9 mouse cellular contexts compared by ENCODE assay signal in genomic region chr5:27790910-27791288, GRCm38 (mm10). TPM values are rescaled to one million over a fixed set of nuclear protein-coding genes. Genes with fewer than 3 reads are reported as not detected.
DNase-seq lines count a peak whose midpoint lies in the region; ATAC-seq and TF ChIP-seq lines count a peak whose summit lies in the region.
"Had no signal": no experiment of that assay in that cellular context is flagged by ENCODE, and none has a peak within 500 bp of the region (broad histone marks: within the 10 kb centered on the region; RNA-seq: fewer than 3 reads in every experiment).

No protein-coding gene starts in this region.

- H3K79me2 ChIP-seq in MEL (ENCODE audit: control insufficient read depth, insufficient read depth, low read length, poor library complexity) = peaks cover 34% of the 10 kb centered on the region

- peaks cover 2 to 21% of the 10 kb centered on the region in 2 experiments; a peak in 2 of 4 replicates for H3K4me1 ChIP-seq in MEL (ENCODE audit: control insufficient read depth in 1 of 2, insufficient read depth in 2 of 2, low read length in 2 of 2)
- no peaks in the 10 kb centered on the region; the same call in 1 of the 2 replicates for H3K4me1 ChIP-seq in bone marrow, adult 2 months (ENCODE audit: control insufficient read depth, insufficient read depth, low read length)
- H3K4me1 ChIP-seq in forebrain, postnatal 0 days (ENCODE audit: insufficient read depth) = peaks cover 10% of the 10 kb centered on the region

- H3K36me3 ChIP-seq in MEL (ENCODE audit: control insufficient read depth in 1 of 2, insufficient read depth in 2 of 2, low read length in 2 of 2) = peaks cover 23 to 25% of the 10 kb centered on the region in 2 experiments
- peaks cover 19% of the 10 kb centered on the region for H3K36me3 ChIP-seq in forebrain, postnatal 0 days (ENCODE audit: insufficient read depth)

- no peak for DNase-seq in MEL (ENCODE audit: low read depth, low spot score)
- peak; percentile 82 for DNase-seq in forebrain, postnatal 0 days
- DNase-seq in heart, postnatal 36 days = peak; percentile 80 to 88
- peak; percentile 62 to 65 for DNase-seq in layer of hippocampus, adult 2 months (ENCODE audit: low spot score in 2 of 2)
- DNase-seq in lung, postnatal 10 days = peak; percentile 92
- DNase-seq in retina, embryonic 14.5 days (ENCODE audit: low spot score) = peak; percentile 83
- no peak for DNase-seq in T-cell, adult 2 months (ENCODE audit: low spot score)

- peak overlapping the region; percentile 72 to 90 for H3K4me3 ChIP-seq in MEL (ENCODE audit: control insufficient read depth in 1 of 2, insufficient read depth in 1 of 2, low read depth in 2 of 2, low read length in 2 of 2)
- peak overlapping the region; percentile 74 for H3K4me3 ChIP-seq in bone marrow, adult 2 months (replicated peaks; ENCODE audit: control insufficient read depth, low read depth, low read length)
- peak overlapping the region; percentile 85 for H3K4me3 ChIP-seq in forebrain, postnatal 0 days (ENCODE audit: low read depth, low read length)
- H3K4me3 ChIP-seq in layer of hippocampus, adult 2 months = peak overlapping the region; percentile 58

- intact Hi-C loops in heart, postnatal 36 days (cut with DNase I) = loop anchor here (5.0 kb wide), 2 partner anchors 281 to 301 kb away; partner anchors contain the start of gene Insig1

- H3K9me3 ChIP-seq in MEL (replicated peaks; ENCODE audit: insufficient read depth, low read length) = no peaks in the 10 kb centered on the region
- no peaks in the 10 kb centered on the region for H3K9me3 ChIP-seq in forebrain, postnatal 0 days (ENCODE audit: low read length)

- TF ChIP-seq CTCF in MEL (IDR thresholded peaks at IDR 0.05 in 2 of 3, conservative IDR thresholded peaks at IDR 0.05 in 1 of 3; ENCODE audit: control insufficient read depth in 1 of 3, insufficient read depth in 1 of 3, low read depth in 2 of 3, low read length in 3 of 3, poor library complexity in 1 of 3, severe bottlenecking in 1 of 3) = no peak
- TF ChIP-seq CTCF in bone marrow, adult 2 months (IDR thresholded peaks at IDR 0.05; ENCODE audit: control insufficient read depth, insufficient read depth, low read length) = no peak
- no peak for TF ChIP-seq CTCF in forebrain, postnatal 0 days (IDR thresholded peaks at IDR 0.05; ENCODE audit: low read depth)
- no peak for TF ChIP-seq CTCF in layer of hippocampus, adult 2 months (conservative IDR thresholded peaks at IDR 0.05)

- H3K9ac ChIP-seq in MEL (ENCODE audit: control insufficient read depth, low read depth, low read length, poor library complexity, severe bottlenecking) = peak overlapping the region; percentile 91
- H3K9ac ChIP-seq in forebrain, postnatal 0 days = peak overlapping the region; percentile 83

- under 1% methylated on average over 47 of the region's 47 CpGs for WGBS in bone marrow, adult 2 months
- 1% methylated on average over 45 of the region's 47 CpGs for WGBS in forebrain, postnatal 0 days

- H3K27ac ChIP-seq in MEL (ENCODE audit: control insufficient read depth, low read depth, low read length) = peak overlapping the region; percentile 90
- H3K27ac ChIP-seq in bone marrow, adult 2 months (ENCODE audit: control insufficient read depth, insufficient read depth, low read depth, low read length, poor library complexity) = peak overlapping the region; percentile 97
- H3K27ac ChIP-seq in forebrain, postnatal 0 days (ENCODE audit: low read depth, low read length) = peak overlapping the region; percentile 90
- H3K27ac ChIP-seq in layer of hippocampus, adult 2 months = peak overlapping the region; percentile 100

- TF ChIP-seq EP300 in MEL (IDR thresholded peaks at IDR 0.05; ENCODE audit: low read depth in 1 of 2, low read length in 2 of 2) = no peak

- TF ChIP-seq POLR2A in MEL (IDR thresholded peaks at IDR 0.05; ENCODE audit: control insufficient read depth in 1 of 2, insufficient read depth in 1 of 2, low read depth in 1 of 2, low read length in 2 of 2, poor library complexity in 1 of 2) = no peak; a peak in 1 of 4 replicates
- no peak for TF ChIP-seq POLR2A in bone marrow, adult 2 months (IDR thresholded peaks at IDR 0.05; ENCODE audit: borderline replicate concordance, control insufficient read depth, low read depth, low read length)

- 0 out of 4 replicates have a peak, but pooled peaks cover 0 to 1% of the 10 kb centered on the region in 2 experiments for H3K27me3 ChIP-seq in MEL (ENCODE audit: control insufficient read depth in 1 of 2, insufficient read depth in 2 of 2, low read length in 2 of 2)
- no peaks in the 10 kb centered on the region for H3K27me3 ChIP-seq in forebrain, postnatal 0 days (ENCODE audit: insufficient read depth, low read length)

- TF ChIP-seq RAD21 in MEL (IDR thresholded peaks at IDR 0.05; ENCODE audit: low read depth, low read length) = no peak

- H3K4me2 ChIP-seq in forebrain, postnatal 0 days (ENCODE audit: low read depth) = peak overlapping the region; percentile 67

- peak; percentile 79 for ATAC-seq in forebrain, postnatal 0 days

TF ChIP-seq in MEL, 35 proteins besides CTCF, POLR2A, EP300 and RAD21:
- peak; percentile 74; the same call in 1 of the 2 replicates for TF ChIP-seq UBTF (IDR thresholded peaks at IDR 0.05; ENCODE audit: borderline replicate concordance, insufficient read depth, low read depth, low read length)
- no peak for TF ChIP-seq E2F4 (IDR thresholded peaks at IDR 0.05; ENCODE audit: borderline replicate concordance, low read depth, low read length)

RNA-seq across cellular contexts. Expression of gene Paxip1, which starts 0.6 kb away (rescaled TPM):
- 52.1 and 59.2 TPM in 2 replicates for total RNA-seq in MEL (2012; rRNA removed)
- 100 to 1,000 TPM; 151 to 480 TPM for polyA plus RNA-seq in MEL (2012; ENCODE audit: insufficient read depth in 1 of 2, insufficient read length in 2 of 2, low read depth in 1 of 2, low replicate concordance in 2 of 2, missing spikeins in 1 of 2)
- polyA plus RNA-seq in bone marrow, adult 2 months (2011; ENCODE audit: insufficient read depth, insufficient read length, low replicate concordance, missing spikeins) = 41.8 and 47.0 TPM in 2 replicates
- total RNA-seq in forebrain, postnatal 0 days (2014; rRNA removed) = 24.8 and 28.1 TPM in 2 replicates
- polyA plus RNA-seq in forebrain, postnatal 0 days (2015; fragmentation: Nextera tagmentation; extraction: Ambion mirVana) = 19.4 and 21.3 TPM in 2 replicates
- 10 to 100 TPM; 17.1 to 18.5 TPM for total RNA-seq in heart, postnatal 36 days (2021)
- 10 to 100 TPM; 50.9 to 57.3 TPM for total RNA-seq in layer of hippocampus, adult 2 months (2021)

RNA-seq across cellular contexts. Expression of gene Htr5a, which starts 51.0 kb away (rescaled TPM):
- not detected in 2 replicates for total RNA-seq in MEL (2012; rRNA removed)
- not detected for polyA plus RNA-seq in MEL (2012; ENCODE audit: insufficient read depth in 1 of 2, insufficient read length in 2 of 2, low read depth in 1 of 2, low replicate concordance in 2 of 2, missing spikeins in 1 of 2)
- polyA plus RNA-seq in bone marrow, adult 2 months (2011; ENCODE audit: insufficient read depth, insufficient read length, low replicate concordance, missing spikeins) = not detected in 2 replicates
- 5.8 and 7.6 TPM in 2 replicates for total RNA-seq in forebrain, postnatal 0 days (2014; rRNA removed)
- polyA plus RNA-seq in forebrain, postnatal 0 days (2015; fragmentation: Nextera tagmentation; extraction: Ambion mirVana) = 0.86 and 1.2 TPM in 2 replicates
- not detected for total RNA-seq in heart, postnatal 36 days (2021)
- total RNA-seq in layer of hippocampus, adult 2 months (2021) = 1 to 10 TPM; 7.9 to 8.1 TPM
- polyA plus RNA-seq: gonadal fat pad, adult 2 months had no signal

Comparison
In these comparisons a context has a peak if more than half of its experiments do, and no peak if none do; other contexts are left out.
1. DNase-seq: peak in forebrain, postnatal 0 days (single experiment), heart, postnatal 36 days (2 of 2), layer of hippocampus, adult 2 months (2 of 2), lung, postnatal 10 days (single experiment) and retina, embryonic 14.5 days (single experiment); none in MEL (single experiment) and T-cell, adult 2 months (single experiment).
2. Peak in every context shown above with its lines, with median percentiles within 50 percentile points of each other: H3K27ac ChIP-seq and H3K4me3 ChIP-seq.